Mouse (Mus musculus) adipocyte (in vitro differentiated cells): ENCODE measurements around the gene Rgl3.

Experiments used
- DNase-seq: peaks from one replicate; pipeline ENCODE4 v3.0.0-alpha.2; 2016; ENCODE audit warnings: low spot score

Gene Rgl3

GRCm38 (mm10) chr9:21947540-21948130 lies 41.6 kb downstream of the Rgl3 start:
- DNase-seq: no peak

DNA sequence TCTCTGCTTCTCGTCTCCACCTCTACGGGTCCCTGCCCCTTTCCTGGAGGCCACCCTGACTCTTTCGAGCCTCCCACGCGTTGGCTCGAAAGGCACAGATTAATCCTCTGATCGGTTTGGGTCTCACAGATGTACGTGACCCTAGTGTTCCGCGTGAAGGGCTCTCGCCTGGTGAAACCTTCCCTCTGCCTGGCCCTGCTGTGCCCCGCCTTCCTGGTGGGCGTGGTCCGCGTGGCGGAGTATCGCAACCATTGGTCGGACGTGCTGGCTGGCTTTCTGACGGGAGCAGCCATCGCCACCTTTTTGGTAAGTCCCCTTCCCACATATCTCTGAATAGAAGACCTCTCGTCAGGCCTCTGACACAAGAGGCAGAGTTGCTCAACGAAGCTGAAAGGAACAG lies 45.0 kb downstream of the Rgl3 start:
- no peak for DNase-seq

DNA sequence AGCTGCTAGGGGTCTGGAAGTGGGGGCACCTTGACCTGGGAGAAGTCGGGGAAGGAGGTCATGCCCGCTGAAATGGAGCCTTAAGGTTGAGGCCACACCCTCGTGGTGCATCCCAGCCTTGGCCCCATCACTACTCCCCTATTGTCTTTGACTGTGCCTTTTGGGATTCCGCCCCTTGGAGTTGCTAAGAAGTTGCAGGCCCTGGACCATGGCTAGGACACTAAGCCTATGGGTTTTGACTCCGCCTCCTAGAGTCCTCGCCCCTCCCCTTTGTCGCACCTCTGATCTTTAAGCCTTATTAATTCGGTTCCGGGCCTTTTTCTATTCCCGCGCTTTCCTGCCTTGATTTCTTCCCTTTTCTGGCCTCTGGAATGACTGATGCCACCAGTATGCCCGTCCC lies 45.6 kb downstream of the Rgl3 start:
- DNase-seq: no peak

DNA sequence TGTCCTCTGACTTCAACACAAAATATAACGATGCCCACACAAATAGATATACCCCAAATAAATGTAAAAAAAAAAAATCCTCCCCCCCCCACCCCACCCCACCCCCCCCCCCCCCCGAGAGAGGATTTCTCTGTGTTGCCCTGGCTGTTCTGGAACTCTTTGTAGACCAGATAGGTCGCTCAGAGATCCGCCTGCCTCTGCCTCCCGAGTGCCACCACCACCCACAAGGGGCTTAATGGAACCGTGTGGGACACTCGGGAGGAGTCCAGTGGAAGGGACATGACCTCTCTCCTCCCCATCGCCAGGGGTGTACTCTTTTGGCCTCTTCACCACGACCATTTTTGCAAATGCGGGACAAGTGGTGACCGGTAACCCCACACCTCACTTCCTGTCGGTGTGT lies 46.2 kb downstream of the Rgl3 start:
- DNase-seq: no peak

DNA sequence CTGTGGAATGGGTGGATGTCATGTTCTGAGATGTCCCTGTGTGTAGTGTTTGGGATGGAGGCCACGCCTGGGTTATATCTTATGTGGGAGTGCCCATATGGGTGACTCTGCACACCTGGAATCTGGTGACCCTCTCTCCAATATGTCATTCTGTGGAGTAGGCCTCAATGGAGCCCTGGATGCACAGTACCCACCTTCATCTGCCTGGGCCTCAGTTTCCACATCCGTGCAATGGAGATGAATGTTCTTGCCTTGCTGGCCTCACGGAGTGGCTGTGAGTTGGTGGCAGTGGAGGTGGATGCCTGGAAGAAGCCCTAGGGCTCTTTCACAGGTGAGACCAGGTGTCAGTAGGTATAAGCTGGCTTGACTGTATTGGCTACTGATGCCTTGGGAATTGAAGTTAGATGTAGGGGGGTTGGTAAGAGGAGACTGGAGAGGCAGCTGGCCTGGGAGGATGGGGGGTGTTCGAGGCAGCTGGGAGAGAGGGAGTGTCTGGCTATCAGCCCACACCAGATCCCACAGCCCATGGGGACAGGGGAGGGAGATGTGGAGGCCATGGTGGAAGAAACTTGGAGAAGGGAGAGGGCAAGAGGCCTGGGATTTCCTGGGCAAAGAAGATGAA lies 50.9 kb downstream of the Rgl3 start:
- no peak for DNase-seq

DNA sequence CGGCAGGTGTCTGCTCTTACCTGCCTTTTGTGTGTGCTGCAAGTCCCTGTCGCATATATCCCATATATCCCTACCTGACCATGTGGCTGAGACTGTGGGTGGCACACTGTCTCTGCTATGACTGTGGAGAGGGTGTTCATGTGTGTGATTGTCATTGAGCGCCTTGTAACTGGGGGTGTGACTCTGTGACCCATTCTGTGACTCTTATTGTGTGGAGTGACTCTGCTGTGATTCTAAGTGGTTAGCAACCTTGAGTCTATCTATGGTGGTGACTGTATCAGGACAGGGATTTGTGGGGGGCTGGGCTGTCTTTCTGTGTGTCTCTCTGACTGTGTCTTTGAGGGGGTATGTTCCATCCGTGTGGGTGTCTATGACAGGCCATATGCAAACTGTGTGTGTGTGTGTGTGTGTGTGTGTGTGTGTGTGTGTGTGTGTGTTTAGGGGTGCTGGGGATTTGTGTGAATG lies 51.5 kb downstream of the Rgl3 start:
- DNase-seq: no peak

GRCm38 (mm10) chr9:21936692-21937570 lies 52.3 kb downstream of the Rgl3 start, which contains the start of gene Plppr2:
Gene Plppr2 (plus strand): TSS chr9:21937033.
- DNase-seq: peak; percentile 89

GRCm38 (mm10) chr9:21935466-21936131 lies 53.6 kb downstream of the Rgl3 start:
- no peak for DNase-seq

DNA sequence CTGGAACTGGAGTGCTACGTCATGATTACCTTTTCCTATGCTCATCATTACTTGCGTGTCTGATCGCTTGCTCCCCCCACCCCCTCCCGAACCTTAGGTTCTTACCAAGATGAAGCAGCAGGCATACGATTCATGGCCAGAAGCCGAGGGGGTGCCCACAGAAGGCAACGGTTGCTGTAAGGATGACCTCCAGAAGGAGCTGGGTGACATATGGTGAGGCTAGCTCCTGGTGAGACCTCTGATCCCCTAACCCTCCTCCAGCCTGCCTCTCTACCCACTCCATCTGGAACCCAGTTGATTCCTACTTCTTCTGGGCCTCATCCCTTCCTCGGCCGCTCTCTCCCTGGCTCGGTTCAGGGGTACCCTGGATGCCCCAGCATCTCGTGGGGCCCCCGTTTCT lies 55.2 kb downstream of the Rgl3 start:
- no peak for DNase-seq

DNA sequence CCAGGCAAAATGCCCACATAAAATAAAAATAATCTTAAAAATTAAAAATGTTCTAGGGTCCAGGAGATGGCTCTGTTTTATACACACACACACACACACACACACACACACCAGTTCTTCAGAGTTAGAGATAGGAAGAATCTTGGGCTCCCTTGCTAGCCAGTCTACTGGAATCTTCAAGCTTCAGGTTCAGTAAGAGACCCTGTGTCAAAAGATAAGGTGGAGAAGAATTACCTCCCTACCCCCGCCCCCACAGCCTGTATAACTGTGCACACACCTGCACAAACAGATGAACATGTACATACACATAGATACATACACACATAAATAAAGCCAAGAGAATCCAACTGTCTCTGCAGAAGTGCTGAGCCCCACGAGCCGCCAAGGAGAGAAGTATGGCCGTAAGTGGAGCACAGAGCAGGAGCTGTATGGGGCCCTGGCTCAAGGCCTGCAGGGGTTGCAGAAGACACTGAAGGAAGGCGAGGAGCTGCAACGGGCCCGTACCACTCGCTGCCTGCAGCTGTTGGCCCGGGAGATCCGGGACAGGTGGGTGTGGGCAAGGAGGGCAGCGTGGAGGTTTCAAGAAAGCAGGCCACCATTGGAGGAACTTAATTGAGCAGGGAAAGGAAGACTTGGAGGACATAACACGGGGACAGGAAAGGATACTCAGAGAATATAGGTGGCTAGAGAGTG lies 56.7 kb downstream of the Rgl3 start:
- DNase-seq: no peak

- no peak for DNase-seq
Measured at GRCm38 (mm10) chr9:21932006-21932405, 57.2 kb downstream of the Rgl3 start.

DNA sequence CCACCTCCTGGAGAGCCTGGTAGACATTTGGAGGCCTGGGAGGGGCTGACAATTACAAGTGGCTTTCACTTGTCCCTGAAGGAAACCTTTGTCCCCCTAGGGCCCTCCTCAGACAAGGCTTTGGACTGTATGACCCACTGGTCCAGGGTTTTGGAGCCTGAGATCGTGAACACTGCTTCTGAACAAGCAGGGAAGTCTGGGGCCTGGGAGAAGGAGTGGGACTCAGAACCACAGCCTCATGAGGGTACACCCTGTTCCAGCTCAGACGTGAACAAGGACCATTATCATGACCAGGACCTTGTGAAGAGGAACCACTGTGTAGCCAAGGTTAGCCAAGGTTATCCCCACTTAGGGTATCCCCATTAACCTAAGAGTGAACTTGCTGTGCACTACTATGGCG lies 60.0 kb downstream of the Rgl3 start:
- no peak for DNase-seq

DNA sequence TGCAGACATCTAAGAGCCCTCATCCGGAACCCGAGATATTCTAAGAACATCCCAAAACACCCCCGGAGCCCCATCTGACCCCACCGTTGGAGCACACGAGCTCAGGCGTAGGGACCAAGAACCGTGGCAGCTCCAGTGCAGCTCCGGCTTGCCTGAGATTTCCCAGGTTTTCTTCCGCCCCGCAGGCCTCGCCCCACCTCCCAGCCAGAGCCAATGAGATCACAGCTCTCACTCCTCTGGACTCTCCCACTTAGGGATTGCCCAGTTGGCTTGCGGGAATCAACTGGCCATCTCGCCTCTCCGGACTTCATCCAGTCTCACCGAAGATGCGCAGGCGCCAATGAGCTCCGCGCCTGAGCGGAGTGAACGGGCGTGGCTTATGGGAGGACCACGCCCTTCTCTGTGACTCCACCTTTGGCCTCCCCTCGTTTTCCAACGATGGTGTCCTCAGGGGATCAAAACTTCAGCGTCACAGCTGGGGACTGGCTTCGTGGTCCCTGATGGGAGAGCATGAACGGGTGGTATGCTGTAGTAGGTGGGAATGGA lies 62.0 kb downstream of the Rgl3 start, which contains the start of the genes Ccdc159 and Tmem205:
Gene Ccdc159, plus strand, starts transcription at position 264 of the 546 bp plus-strand sequence.
Gene Tmem205, minus strand, starts transcription at position 349 of the 546 bp plus-strand sequence.
- peak; percentile 99 for DNase-seq

GRCm38 (mm10) chr9:21926784-21927183 lies 62.5 kb downstream of the Rgl3 start:
- DNase-seq: no peak

DNA sequence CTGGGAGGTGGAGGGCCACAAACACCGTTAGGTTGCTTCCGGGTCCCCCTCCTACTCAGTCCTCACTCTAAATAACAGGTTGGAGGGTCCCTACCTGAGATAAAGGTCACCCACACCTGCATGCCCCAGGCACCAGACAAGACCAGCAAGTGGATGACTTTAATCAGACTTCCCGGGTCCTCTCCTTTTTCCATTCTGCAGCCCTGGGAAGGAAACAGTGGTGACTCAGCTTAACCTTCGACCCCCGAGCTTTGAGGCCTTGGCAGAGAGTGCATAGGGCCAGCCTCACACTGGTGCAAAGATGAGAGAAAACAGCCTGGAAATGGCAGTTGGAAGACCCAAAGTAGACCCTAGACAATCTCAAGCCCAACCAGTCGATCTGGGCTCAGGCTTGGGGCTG lies 63.1 kb downstream of the Rgl3 start:
- DNase-seq: peak; percentile 48

GRCm38 (mm10) chr9:21925506-21925905 lies 63.7 kb downstream of the Rgl3 start:
- no peak for DNase-seq

GRCm38 (mm10) chr9:21925034-21925433 lies 64.2 kb downstream of the Rgl3 start:
- DNase-seq: no peak

- DNase-seq: peak; percentile 98
Measured at GRCm38 (mm10) chr9:21924099-21924493, 65.2 kb downstream of the Rgl3 start.

- no peak for DNase-seq
Measured at GRCm38 (mm10) chr9:21923490-21924098, 65.7 kb downstream of the Rgl3 start.

DNA sequence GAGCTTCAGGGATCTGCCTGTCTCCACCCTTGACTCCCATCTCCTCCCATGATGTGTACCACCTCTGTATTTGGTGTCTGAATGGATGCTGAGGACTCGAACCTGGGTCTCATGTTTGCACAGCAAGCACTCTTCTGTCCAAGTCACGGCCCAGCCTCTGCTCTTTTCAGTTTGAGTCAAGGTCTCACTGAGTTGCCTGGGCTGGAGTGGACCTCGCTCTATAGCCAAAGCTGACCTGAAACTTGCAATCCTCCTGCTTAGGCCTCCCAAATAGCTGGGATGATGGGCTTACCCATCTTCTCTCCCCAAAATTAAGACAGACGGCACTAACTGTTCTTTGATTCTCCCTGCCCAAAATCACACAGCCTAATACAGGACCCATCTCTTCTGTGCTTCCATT lies 66.2 kb downstream of the Rgl3 start:
- DNase-seq: no peak
